Mouse (Mus musculus) liver, embryonic 11.5 days (tissue): ENCODE results near the gene Speer4c. TPM values are rescaled to one million over a fixed set of nuclear protein-coding genes. Genes with fewer than 3 reads are reported as not detected.
A peak's percentile ranks its signal among the peaks of the same experiment; 100 is the strongest.
"Not testable (repeated sequence)": the region's sequence is repeated elsewhere in the genome, so short reads cannot be mapped to it uniquely, and the experiment has no call there.

Source experiments
- ATAC-seq: fragments of 200-750 bp; cut with Nextera tagmentation; replicated peaks from 2 replicates; pipeline ENCODE4 v1.8.0; 2017; ENCODE audit warnings: moderate number of reproducible peaks, mild to moderate bottlenecking, moderate TSS enrichment, moderate library complexity; ENCODE audit not compliant: low FRiP score
- DNase-seq: peaks from one replicate; pipeline ENCODE4 v3.0.0-alpha.2; 2017; ENCODE audit warnings: low spot score
- H3K27ac ChIP-seq: fragments of 300-500 bp; sonication (generic); 2 replicates; pipeline ENCODE4 v1.5.1; 2014; ENCODE audit warnings: mild to moderate bottlenecking, low read depth, low read length, control low read depth
- H3K27me3 ChIP-seq: fragments of 300-500 bp; sonication (generic); replicated peaks from 2 replicates; pipeline ENCODE4 v1.6.1; 2014; ENCODE audit warnings: low read length, mixed read lengths; ENCODE audit not compliant: control insufficient read depth, insufficient read depth
- H3K36me3 ChIP-seq: fragments of 300-500 bp; sonication (generic); 2 replicates; pipeline ENCODE4 v1.6.1; 2014; ENCODE audit warnings: mild to moderate bottlenecking, low read length, moderate library complexity, mixed read lengths; ENCODE audit not compliant: control insufficient read depth, insufficient read depth
- H3K4me1 ChIP-seq: fragments of 300-500 bp; sonication (generic); replicated peaks from 2 replicates; pipeline ENCODE4 v1.6.1; 2014; ENCODE audit warnings: low read length, mixed read lengths; ENCODE audit not compliant: control insufficient read depth, insufficient read depth
- H3K4me2 ChIP-seq: fragments of 300-500 bp; sonication (generic); 2 replicates; pipeline ENCODE4 v1.6.1; 2014; ENCODE audit warnings: mild to moderate bottlenecking, control low read depth, moderate library complexity
- H3K4me3 ChIP-seq: fragments of 300-500 bp; sonication (generic); 2 replicates; pipeline ENCODE4 v1.5.1; 2014; ENCODE audit warnings: low read depth, low read length, control low read depth
- H3K9ac ChIP-seq: fragments of 300-500 bp; sonication (generic); 2 replicates; pipeline ENCODE4 v1.6.1; 2014; ENCODE audit warnings: low read depth, low read length, control low read depth
- H3K9me3 ChIP-seq: fragments of 300-500 bp; sonication (generic); 2 replicates; pipeline ENCODE4 v1.6.1; 2016; ENCODE audit warnings: low read length, inconsistent platforms, mixed read lengths; ENCODE audit not compliant: control insufficient read depth
- WGBS: fragments of 180-500 bp; shearing (Covaris S2); extraction: QIAGEN DNeasy Blood & Tissue Kit; methylation state at CpG from one replicate; pipeline ENCODE4 v1.1.7; 2014; 5-methylcytosine and 5-hydroxymethylcytosine counted together
- polyA plus RNA-seq: library from polyadenylated mRNA; unstranded; fragments of >200 nt; fragmentation: Nextera tagmentation; extraction: Ambion mirVana; gene quantifications from 2 replicates; pipeline ENCODE4 v1.2.1, GENCODE M21; 2014

The Speer4c gene
- polyA plus RNA-seq, 1 experiment from 2014 or later: not detected

DNA sequence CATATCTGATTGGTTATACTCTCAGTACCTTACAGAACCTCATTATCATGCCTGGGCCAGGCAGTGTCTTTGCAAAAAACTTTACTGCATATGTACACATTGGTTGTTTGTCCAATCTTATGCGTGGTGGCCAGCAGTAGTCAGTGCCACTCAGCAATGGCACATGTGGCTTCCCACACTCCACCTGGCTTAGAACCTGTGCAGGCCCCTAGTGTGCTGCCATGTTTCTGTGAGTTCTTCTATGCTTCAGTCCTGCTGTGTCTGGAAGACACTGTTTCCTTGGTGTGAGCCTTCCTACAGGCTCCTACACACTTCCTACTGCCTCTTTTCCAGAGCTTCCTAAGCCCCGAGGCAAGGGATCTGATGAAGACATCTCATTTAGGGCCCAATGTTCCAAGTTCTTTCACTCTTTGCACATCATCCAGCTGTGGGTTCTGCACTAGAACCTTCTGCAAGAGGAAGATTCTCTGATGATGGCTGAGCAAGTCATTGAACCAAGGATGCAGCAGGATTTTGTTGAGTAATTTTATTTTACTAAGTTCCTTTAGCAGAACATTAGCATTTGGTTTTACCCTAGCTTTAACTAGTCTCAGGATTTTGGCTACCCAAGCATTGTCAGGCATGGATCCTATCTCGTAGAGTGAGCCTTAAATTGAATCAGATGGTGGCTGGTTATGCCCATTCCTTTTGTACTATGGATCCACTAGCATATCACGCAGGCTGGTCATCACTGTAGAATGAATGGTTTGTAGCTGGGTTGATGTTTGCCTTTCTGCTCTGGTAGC is 25.0 kb downstream of the Speer4c start:
- not testable (repeated sequence) for H3K4me1 ChIP-seq, H3K27ac ChIP-seq, H3K27me3 ChIP-seq, H3K9ac ChIP-seq, H3K4me2 ChIP-seq, H3K4me3 ChIP-seq, DNase-seq, H3K9me3 ChIP-seq, H3K36me3 ChIP-seq
- ATAC-seq: peak; percentile 76
- 50% methylated on average over 4 of the region's 4 CpGs for WGBS

DNA sequence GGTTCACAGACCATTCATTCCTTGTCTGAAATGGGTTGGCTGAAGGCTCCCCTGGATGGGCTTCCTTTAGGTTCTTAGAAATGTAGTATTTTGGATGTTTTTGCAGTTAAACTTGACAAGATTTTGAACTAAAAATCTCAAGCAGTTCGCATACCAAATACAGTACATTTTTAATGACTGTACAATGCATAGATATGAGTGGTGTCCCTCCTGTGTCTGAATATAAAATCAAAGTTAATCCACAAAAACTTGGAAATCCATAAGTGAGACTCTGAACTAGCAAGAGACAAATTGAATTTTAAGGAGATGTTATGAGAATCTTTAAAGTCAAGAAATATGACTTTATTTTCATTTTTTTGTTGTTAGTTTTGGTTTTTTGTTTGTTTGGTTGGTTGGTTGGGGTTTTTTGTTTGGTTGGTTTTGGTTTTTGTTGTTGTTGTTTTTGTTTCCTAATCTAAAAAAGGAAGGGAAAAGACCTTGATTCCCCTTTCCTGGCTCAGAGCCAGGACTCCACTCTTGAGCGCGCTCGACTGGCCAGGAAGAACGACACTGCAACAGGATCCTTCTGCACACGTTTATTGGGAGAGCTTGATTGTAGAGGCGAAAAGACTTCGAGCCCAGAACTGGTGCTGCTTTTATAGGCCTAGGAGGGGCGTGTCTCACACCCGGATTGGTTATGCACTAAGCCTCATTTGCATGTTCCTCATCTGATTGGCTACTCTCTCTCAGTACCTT is 32.6 kb downstream of the Speer4c start:
- H3K9ac ChIP-seq, H3K36me3 ChIP-seq, H3K27me3 ChIP-seq, H3K27ac ChIP-seq, H3K4me2 ChIP-seq, H3K4me3 ChIP-seq, DNase-seq, H3K9me3 ChIP-seq, H3K4me1 ChIP-seq: not testable (repeated sequence)
- ATAC-seq: peak; percentile 60; the same call in 1 of the 2 replicates
- 78% methylated on average over 7 of the region's 10 CpGs for WGBS

DNA sequence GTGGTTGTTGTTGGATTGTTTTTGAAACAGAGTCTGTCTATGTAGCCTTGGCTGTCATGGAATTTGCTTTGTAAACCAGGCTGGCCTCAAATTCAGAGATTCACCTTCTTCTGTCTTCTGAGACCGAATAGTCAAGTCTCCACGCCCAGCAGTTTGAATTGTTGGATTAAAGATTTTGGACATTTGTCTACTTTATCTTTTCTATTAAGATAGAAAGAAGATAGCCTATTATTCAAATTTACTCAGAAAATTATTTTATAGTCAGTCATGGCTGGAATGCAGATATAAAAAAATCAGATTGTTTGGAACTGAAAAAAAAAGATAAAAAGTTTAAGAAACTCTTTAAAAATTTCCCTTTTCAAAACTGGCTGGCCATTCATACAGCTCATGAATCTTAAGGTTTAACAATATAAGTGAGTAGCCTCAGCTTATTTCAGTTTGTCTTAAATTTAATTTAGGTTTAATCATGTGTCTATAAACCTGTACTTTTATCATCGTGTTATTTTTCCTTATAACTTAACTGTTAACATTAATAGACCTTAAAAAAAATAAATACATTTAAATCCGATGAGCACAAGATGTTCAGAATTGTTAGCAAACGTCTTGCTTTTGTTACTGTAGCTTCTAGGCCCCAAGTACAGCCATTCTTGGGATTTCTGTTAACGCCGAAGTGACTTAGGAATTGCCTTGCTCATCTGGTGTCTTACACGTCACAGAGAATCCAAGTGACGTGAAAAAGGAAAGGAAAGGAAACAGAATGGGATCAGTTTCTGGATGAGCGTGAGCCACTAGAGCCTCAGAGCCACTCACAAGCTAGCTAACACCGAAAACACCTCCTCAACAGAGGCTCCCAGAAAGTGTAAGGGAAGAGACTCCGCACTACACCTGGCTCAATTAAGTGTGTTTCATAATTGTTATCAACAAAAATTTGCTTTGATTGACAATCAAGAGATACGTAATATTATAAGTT is 33.8 kb downstream of the Speer4c start:
- DNase-seq (peak; percentile 30), ATAC-seq (peak; percentile 67)
- not testable (repeated sequence) for H3K27me3 ChIP-seq, H3K36me3 ChIP-seq, H3K4me2 ChIP-seq, H3K4me3 ChIP-seq, H3K27ac ChIP-seq, H3K9me3 ChIP-seq, H3K9ac ChIP-seq, H3K4me1 ChIP-seq
- 66% methylated on average over 13 of the region's 13 CpGs for WGBS

DNA sequence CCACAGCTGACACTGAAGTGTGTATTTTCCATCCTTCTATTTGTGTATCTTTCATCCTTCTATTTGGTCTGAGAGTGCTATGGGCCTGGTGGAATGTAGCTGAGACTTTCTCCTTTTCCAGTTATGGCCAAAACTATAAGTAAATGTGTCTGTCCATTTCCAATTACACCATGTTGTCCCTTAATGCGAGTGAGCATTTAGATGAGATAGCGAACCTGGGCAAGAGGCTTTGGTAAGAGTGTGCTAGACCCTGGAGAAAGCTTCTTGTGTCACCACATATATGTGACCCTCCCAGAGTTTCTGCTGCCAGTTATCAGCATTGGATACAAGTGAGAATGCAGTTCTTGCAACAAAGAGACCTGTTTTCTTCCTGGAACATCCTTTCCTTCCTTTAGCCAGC is 35.2 kb downstream of the Speer4c start:
- ATAC-seq, H3K4me3 ChIP-seq, H3K9me3 ChIP-seq, H3K4me2 ChIP-seq, H3K27me3 ChIP-seq, H3K9ac ChIP-seq, H3K4me1 ChIP-seq, H3K36me3 ChIP-seq, H3K27ac ChIP-seq: not testable (repeated sequence)
- DNase-seq: peak; percentile 34
- 64% methylated on average over 2 of the region's 2 CpGs for WGBS

DNA sequence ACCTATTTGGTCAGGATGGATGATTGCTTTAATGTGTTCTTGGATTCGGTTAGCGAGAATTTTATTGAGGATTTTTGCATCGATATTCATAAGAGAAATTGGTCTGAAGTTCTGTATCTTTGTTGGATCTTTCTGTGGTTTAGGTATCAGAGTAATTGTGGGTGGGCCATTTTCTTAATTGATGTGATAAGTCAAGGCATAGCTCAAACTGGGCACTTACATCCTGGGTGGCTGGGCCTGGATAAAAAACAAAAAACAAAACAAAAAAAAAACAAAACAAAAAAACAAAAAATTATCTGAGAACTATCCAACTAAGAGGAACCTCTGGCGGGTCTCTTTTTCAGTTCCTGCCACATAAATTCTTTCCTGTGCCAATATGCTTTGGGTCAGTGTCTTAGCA is 36.3 kb downstream of the Speer4c start:
- H3K36me3 ChIP-seq, H3K4me1 ChIP-seq, H3K4me2 ChIP-seq, H3K9me3 ChIP-seq, H3K4me3 ChIP-seq, H3K9ac ChIP-seq, H3K27ac ChIP-seq, H3K27me3 ChIP-seq: not testable (repeated sequence)
- WGBS: 79% methylated on average over 2 of the region's 4 CpGs
- DNase-seq (peak; percentile 27), ATAC-seq (peak; percentile 72)

DNA sequence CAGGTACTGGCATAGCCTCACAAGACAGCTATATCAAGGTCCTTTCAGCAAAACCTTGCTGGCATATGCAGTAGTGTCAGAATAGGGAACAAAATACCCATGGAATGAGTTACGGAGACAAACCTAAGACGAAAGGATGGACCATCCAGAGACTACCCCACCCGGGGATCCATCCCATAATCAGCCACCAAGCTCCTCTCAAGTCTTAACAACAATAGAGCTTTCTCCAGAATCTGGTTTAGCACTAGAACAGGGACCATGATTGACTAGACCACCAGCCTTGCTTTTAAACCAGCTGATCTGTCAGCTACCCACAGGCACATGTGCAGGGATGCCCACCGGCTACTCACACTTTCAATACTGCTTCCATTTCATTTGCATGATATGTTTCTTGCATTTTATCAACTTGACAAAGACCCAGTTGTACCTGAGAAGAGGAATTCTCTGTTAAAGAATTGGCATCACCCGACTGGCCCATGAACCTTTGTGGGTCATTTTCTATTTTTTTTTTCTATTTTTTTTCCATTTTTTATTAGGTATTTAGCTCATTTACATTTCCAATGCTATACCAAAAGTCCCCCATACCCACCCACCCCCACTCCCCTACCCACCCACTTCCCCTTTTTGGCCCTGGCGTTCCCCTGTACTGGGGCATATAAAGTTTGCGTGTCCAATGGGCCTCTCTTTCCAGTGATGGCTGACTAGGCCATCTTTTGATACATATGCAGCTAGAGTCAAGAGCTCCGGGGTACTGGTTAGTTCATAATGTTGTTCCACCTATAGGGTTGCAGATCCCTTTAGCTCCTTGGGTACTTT is 39.4 kb downstream of the Speer4c start:
- not testable (repeated sequence) for DNase-seq, H3K4me2 ChIP-seq, H3K4me3 ChIP-seq, H3K9ac ChIP-seq, H3K27me3 ChIP-seq, H3K27ac ChIP-seq, H3K36me3 ChIP-seq, H3K4me1 ChIP-seq, H3K9me3 ChIP-seq
- WGBS: 89% methylated on average over 5 of the region's 8 CpGs
- ATAC-seq: peak; percentile 69

DNA sequence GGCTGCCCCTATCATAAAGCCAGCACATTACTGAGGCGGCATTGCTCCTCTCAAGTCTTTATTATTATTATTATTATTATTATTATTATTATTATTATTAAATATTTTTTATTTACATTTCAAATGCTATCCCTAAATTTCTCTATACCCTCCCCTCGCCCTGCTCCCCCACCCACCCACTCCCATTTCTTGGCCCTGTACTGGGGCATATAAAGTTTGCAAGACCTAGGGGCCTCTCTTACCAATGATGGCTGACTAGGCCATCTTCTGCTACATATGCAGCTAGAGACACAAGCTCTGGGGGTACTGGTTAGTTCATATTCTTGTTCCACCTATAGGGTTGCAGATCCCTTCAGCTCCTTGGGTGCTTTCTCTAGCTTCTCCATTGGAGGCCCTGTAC is 40.1 kb downstream of the Speer4c start:
- not testable (repeated sequence) for H3K4me3 ChIP-seq, DNase-seq, H3K9me3 ChIP-seq, H3K27ac ChIP-seq, H3K4me2 ChIP-seq, H3K36me3 ChIP-seq, H3K27me3 ChIP-seq, H3K4me1 ChIP-seq, H3K9ac ChIP-seq, ATAC-seq
- 68% methylated on average over 2 of the region's 2 CpGs for WGBS

DNA sequence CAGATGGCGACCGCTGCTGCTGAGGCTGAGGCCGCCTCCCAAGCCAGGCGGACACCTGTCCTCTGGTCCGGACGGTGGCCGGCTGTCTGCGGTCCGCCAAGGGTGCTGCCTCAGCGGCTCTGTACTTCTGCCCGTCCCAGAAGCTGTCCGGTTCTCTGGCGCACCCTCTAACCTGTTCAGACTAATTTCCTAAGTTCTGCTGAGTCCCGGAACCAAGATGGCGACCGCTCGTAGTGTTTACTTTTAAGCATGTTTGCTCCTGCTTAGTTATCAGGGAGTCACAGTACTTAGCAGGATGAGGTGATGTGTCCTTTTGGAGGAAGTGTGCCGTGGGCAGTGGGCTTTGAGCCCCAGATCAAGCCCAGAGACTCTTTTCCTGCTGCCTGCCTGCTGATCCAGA is 43.3 kb downstream of the Speer4c start:
- not testable (repeated sequence) for H3K27me3 ChIP-seq, H3K9ac ChIP-seq, DNase-seq, H3K4me1 ChIP-seq, H3K9me3 ChIP-seq, H3K27ac ChIP-seq, H3K4me2 ChIP-seq, H3K36me3 ChIP-seq, H3K4me3 ChIP-seq
- peak; percentile 56; the same call in 1 of the 2 replicates for ATAC-seq
- WGBS: 84% methylated on average over 7 of the region's 18 CpGs
